Mouse (Mus musculus) CD4-positive, CD25-positive, alpha-beta regulatory T cell, adult 2 months (primary cell): ENCODE results near the gene Lamtor3.
A peak's percentile ranks its signal among the peaks of the same experiment; 100 is the strongest.
"Not testable (repeated sequence)": the region's sequence is repeated elsewhere in the genome, so short reads cannot be mapped to it uniquely, and the experiment has no call there.

ENCODE experiments used
- DNase-seq: peaks from one replicate; pipeline ENCODE4 v3.0.0-alpha.2; 2012; ENCODE audit warnings: low read depth, low spot score

Lamtor3 gene

DNA sequence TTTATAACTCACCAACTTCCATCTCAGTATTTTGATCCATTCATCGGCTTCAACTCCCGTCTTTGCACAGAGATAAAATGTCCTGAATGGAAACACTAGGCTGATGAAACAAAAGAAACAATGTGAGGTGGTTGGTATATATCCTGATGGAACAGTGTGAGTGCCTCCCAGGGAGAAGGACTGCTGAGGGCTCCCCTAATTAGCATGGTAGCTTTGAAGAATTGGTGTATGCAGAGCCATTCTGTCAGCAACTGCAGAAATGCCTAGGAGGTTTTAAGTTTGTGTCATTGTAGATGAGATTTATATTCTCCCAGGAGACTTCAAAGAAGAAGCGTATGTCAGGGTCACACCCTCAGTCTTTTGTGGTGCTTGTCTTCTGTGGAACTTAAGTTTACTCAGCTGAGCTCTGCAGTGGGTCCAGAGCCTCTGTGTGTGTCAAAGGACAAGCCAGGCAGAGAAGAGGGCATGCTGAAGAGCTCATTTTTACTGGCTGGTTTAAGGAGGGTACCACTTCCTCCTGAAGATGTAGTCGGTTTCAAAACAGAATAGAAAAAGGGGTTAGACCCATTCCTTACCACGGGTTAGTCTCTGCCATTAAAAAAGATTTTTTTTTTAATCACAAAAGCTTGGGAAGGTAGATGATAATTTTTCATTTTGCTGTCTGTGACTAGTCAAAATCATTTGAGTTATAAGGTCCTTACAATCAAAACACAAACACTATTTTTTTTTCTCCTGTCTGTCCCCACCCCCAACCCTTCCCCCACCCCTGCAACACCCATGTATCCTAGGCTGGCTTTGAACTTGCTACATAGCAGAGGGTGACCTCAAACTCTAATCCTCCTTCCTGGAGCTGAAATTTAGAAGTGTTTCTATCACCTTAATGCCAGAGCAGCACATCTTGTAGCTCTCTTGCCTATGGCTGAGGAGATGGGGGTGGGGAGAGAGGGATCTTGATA is 17.5 kb downstream of the Lamtor3 start:
- DNase-seq = no peak

DNA sequence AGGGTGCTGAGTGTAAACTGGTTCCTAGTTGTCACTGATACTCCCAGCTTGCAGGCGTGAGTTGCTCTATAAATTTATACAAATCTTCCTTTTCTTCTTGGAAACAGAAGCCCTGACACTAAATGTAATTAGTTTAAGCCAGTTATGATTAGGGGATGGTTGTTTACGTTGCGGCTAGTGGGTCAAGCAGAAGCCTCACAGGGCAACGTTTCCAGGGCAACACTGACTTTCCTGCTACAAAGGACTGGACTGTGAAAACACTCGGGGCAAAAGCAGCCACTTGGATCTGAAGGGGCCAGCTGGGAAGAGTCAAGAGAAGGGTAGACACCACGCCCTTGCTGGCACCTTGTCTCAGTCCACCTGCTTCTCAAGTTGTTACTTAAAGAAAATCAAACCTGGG is 18.2 kb downstream of the Lamtor3 start:
- no peak for DNase-seq

DNA sequence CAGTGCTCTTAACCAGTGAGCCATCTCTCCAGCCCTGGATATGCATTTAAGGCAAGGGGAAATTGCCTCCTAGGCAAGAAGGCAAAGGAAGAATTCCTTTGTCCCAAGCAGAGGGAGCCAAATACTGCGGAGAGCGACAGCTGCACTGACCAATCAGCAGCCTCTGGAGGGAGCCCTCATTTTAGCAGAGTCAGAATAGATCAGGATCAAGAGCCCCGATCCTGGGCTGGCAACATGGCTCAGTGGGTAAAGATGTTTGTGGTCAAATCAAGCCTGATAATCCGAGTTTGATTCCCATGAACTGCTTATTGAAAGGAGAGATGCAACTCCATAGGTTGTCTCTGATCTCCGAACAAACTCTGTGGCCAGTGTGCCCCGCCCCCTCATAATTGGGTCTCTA is 20.3 kb downstream of the Lamtor3 start:
- DNase-seq = no peak

DNA sequence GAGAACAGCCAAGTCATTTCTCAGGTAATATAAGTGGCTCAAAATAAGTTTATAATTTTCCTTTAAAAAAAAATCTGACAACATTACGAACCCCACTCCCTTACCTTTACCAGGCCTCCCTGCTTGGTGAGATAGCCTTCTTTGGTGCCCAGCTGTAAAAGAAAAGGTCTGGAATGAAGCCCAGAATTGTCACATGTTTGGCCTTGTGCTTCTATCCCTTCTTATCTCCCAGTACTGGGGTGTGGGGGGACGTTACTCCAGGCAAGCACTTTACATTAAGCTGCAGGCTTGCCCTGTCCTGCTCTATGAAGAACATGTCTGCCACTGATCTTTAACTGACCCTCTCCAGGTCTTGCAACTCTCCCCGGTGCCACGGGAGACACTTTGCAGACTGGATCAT is 22.5 kb downstream of the Lamtor3 start:
- no peak for DNase-seq

GRCm38 (mm10) chr3:137941555-137941954 is 23.2 kb downstream of the Lamtor3 start:
- no peak for DNase-seq

GRCm38 (mm10) chr3:137942098-137942622 is 23.9 kb downstream of the Lamtor3 start:
- no peak for DNase-seq

DNA sequence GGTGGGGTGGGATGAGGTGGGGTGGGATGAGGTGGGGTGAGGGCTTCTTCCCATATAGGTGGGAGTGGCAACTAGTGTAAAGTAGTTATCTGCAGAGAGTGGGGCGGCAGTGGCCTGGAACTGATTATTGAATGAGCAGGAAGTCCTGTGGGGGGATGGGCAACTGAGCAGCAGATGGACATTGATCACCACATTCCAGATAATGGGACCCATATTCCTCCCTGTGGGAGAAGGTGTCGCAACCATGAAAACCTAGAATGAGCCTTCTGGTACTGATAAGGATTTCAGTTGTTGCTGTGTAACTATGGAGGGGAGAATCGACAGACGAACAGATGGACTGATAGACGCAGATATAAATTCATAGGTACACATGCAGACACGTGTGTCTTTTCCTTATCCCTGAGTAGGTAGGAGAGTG is 25.4 kb downstream of the Lamtor3 start:
- DNase-seq = no peak

DNA sequence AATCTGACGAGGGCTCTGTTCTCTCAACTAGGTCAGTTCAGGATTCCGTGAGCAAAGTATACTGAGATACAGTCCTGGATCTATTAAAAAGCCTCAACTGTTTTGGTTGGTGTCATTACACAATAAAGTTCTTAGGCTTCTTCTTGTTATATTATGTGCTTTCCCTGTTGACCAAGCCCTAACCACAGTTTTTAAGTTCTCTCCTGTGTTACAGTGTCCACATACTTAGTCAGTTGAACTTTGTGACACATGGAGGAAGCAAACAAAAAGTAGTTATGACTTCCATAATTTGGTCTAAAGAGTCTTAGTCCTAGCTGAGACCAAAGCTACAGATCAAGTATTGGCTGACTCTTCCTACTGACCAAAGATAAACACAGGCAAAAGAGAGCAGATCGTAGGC is 28.5 kb downstream of the Lamtor3 start:
- no peak for DNase-seq

DNA sequence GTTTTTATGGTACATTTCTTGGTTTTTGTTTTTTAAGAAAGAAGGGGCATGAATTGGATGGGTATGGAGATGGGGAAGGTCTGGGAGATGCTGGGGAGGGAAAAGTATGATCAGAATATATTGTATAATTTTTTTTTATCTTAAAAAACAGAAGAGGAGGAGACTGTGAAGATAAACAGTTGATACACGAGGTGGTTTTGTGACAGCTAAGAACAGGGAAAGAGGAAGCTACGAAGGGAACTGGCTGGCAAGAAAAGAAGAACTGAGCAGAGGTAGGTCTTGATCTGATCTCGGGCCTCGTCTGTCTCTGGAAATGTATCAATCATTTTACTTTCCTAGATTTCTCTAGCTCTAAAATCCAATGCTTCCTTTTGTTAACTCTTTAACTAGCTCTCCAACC is 29.2 kb downstream of the Lamtor3 start:
- no peak for DNase-seq

DNA sequence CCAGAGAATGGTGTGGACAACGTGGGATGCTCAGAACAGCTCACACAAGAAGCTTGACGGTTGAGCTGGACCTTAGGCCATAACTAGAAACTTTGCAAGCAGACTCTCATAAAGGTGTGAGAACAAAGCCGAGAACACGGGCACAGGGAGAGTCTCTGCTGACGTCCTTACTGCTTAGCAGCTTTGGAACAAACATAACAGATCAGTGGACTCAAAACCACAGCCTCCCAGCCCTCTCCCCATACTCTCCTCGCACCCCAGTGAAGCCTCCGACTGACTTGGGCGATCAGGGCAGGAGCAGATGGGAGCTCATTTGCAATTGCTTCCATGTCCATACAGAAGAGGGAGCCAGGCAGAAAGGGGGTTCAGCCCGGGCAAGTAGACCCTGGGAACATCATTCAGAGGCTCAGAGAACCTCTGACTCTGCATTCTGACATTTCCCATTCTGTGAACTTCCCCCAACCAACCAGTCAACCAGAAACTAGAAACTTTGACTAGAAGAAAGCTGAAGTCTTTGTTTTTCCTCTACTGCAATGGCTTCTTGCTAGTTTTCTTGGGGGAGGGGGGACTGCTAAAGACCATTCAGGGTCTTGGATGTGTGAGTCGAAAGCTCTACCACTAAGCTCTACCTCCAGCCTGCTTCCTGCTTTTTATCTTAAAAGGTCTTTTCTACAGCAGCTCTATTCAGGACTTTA is 32.0 kb downstream of the Lamtor3 start:
- no peak for DNase-seq

DNA sequence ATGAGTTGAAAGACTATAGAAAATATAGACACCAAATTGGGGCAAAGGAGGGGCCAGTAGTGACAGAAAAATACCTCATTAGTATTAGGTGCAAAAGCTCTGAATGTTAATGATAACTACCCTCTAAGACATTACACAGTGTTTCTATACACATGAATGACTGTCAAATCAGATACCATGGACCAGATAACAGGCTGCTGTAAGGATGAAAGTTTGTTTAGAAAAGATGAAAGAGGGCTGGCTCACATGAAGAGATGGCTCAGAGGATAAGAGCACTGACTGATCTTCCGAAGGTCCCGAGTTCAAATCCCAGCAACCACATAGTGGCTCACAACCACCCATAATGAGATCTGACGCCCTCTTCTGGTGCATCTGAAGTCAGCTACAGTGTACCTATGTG is 33.0 kb downstream of the Lamtor3 start:
- not testable (repeated sequence) for DNase-seq

- no peak for DNase-seq
Observed at GRCm38 (mm10) chr3:137951819-137952218, 33.5 kb downstream of the Lamtor3 start.

DNA sequence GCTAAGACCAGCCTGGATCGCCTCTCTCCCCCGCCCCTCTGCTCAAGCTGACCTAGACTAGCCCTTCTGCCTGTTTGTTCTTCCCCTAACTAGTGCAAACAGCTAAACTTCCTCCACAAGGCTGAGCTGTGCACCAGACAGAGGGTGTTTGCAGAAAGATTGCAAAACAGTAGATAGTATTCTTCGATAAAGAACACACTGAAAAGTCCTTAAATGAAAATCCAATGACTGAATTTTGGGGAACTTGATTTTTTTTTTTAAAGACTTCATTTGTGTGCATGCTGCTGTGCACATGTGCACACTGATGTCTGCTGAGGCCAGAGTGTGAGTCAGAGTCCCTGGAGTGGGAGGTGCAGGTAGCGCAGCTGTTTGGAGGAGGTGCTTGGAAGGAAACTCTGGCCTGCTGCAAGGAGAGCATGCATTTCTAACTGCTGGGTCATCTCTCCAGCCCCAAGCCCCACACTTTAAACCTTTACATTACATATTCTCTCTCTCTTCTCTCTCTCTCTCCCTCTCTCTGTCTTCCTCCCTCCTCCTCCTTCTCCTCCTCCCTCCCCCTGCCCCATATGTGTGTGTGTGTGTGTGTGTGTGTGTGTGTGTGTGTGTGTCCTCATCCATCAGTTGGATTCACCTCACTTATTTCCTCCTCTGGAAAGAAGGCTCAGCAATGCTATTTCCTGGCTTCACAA is 34.1 kb downstream of the Lamtor3 start:
- peak; percentile 58 for DNase-seq

DNA sequence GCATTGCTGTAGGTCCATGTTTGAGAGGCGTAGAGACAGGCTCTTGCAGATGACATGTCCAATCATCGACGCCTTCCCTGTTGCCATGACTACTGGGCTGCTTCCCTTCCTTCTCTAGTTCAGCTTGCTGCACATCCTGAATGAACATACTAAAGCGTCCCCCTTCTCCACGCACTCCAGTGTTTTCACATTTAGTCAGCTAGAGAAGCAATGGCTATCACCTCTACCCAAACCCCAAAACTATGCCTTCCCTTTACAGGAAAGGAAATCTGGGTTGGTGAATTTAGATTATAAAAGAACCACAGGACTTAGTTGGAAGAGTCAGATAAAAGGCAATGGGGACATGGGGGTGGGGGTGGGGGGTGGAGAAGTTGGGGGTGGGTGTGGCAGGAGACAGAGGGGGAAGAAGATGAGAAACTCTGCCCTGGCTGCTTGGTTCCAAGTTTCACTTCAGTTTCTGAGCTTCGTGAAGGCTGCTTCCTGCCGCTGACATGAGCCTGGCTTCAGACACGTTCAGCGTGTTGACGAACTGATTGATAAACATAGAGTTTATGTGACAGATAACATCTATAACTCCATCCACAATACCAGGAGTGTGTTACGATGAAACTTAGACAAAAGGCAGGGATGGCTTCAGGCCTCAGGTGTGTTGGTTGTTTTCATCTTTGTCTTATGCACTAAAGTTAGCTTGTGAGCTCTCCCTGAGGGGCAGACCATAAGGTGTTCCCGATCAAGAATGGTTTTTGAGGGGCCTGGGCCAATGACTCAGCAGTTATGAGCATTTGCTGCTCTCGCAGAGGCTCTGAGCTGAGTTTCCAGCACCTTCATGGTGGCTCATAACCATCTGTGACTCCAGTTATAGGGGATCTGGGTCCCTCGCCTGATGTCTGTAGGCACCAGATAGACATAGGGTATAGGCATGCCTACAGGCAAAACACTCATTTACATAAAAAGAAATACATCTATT is 34.9 kb downstream of the Lamtor3 start:
- DNase-seq = peak; percentile 87

- DNase-seq = peak; percentile 67
Observed at GRCm38 (mm10) chr3:137954256-137954916, 36.1 kb downstream of the Lamtor3 start.

DNA sequence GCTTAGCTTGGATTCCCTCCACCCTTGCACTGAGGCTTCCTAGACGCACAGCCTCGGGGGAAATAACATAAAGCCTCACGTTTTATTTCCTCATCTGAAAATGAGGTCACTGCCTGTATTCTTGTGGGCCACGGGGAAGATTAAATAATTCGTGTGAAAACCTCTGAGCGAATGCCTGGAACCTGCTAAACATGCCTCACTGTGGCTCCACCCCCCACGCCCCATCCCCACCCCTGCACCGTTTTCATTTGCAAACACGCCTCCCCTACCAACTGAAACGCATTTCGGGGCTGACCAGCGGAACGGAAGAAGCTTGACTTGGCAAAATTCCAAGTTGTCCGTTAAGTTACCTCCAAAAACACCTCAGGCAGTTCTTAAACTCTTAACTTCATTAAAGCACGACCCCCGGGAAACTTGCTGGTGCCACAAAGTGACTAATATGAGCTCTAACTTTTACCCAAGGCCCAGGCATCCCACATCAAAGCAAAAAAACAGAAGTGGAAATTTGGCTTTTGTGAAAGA is 37.3 kb downstream of the Lamtor3 start:
- DNase-seq = peak; percentile 62

DNA sequence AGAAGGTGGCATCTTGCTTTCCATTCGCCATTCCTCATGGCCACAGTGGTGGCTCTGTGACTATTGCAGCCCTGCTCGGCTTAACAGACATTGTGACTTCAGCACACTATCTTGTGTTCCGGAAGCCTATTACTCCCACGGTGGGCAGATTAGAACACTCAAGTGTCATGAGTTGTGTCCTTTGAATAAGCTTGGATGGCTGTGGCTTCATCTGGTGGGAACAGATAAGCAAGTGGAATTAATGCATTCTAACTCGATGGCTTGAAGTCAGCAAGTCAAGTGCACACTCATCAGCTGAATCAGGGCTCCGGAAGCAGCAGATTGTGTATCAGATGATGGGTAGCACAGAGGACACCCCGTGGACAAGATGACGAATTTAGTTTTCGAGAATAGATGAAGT is 39.6 kb downstream of the Lamtor3 start:
- DNase-seq = no peak

GRCm38 (mm10) chr3:137958352-137958751 is 40.0 kb downstream of the Lamtor3 start:
- DNase-seq = no peak

GRCm38 (mm10) chr3:137959456-137959855 is 41.1 kb downstream of the Lamtor3 start:
- DNase-seq = no peak
